Mouse (Mus musculus): Measurements from ENCODE around the gene Nos1ap. TPM values are rescaled to one million over a fixed set of nuclear protein-coding genes. Genes with fewer than 3 reads are reported as not detected.

Gene Nos1ap
- polyA plus RNA-seq, 1 experiment from 2014 or later = 15.9 TPM

DNA sequence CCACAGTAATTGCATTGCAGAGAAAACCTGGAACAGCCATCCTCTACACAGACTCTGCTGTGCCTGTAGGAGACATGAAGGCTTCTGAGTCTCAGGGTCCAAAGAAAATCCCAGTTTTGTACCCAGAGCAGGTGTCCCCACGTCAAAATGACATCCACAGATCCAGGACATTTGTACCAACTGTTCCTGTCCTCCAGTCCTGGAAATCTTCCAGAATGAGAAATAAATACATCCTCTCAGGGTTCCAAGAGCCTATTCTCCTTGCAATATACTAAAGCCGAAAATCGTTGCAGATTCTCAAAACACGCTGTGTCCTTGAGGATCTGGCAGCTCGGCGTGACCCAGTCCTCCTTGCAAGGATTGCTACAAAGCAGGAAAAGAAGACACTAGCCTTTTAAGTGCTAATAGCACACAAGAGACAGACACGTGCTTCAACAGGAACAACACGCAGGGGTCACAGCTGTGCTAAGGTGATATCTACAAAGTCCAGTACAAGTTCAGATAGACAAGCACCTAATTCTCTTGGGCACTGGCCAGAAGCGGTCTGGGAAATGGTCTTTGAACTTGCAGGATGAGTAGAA is 51.1 kb downstream of the Nos1ap start:
- Histone ChIP-seq H3K4me3 (no peak overlapping the region), H3K9ac (no peak overlapping the region), H3K4me2 (replicated peaks) (no peak overlapping the region), H3K27me3 (no peaks in the 10 kb centered on the region), H3K4me1 (no peaks in the 10 kb centered on the region), H3K9me3 (0 out of 2 replicates have a peak, but pooled peaks cover 7% of the 10 kb centered on the region), H3K36me3 (no peaks in the 10 kb centered on the region), H3K27ac (no peak overlapping the region)
- ATAC-seq (ENCODE audit: low FRiP score, low read depth) = no peak
- 80% methylated on average over 9 of the region's 9 CpGs for WGBS

DNA sequence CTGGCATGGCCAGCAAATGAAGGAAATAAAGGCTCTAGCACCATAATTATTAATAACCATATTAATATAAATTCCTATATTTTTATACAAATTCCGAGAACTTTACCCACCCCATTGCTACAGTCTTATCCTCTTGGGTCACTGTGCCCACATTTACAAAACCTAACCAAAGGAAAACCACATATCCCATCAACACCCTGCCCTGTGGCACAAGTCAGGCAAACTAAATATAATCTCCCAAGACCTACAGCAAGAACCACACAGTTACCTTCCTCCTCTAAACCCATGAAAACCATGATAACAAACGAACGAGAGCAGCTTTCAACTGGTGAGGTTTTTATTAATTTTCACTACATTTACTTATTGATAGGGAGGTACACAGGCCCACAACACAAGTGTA is 53.3 kb downstream of the Nos1ap start:
- WGBS = 87% methylated on average over 3 of the region's 3 CpGs
- H3K27ac ChIP-seq = no peak overlapping the region
- ATAC-seq (ENCODE audit: low FRiP score, low read depth) = no peak

GRCm38 (mm10) chr1:170535221-170535620 is 54.4 kb downstream of the Nos1ap start:
- Histone ChIP-seq H3K9ac (no peak overlapping the region), H3K27ac (no peak overlapping the region), H3K4me2 (replicated peaks) (no peak overlapping the region), H3K9me3 (no peaks in the 10 kb centered on the region), H3K4me3 (no peak overlapping the region), H3K27me3 (no peaks in the 10 kb centered on the region), H3K4me1 (peaks cover 12% of the 10 kb centered on the region; the same call in 1 of the 2 replicates), H3K36me3 (no peaks in the 10 kb centered on the region)
- WGBS = 83% methylated on average over 2 of the region's 2 CpGs
- no peak for ATAC-seq (ENCODE audit: low FRiP score, low read depth)

More for the DNA sequence above, 53.3 kb downstream of the Nos1ap start:
- Histone ChIP-seq H3K4me2 (replicated peaks) (no peak overlapping the region), H3K9ac (no peak overlapping the region), H3K27me3 (no peaks in the 10 kb centered on the region), H3K4me1 (0 out of 2 replicates have a peak, but pooled peaks cover 4% of the 10 kb centered on the region), H3K36me3 (no peaks in the 10 kb centered on the region), H3K4me3 (no peak overlapping the region), H3K9me3 (0 out of 2 replicates have a peak, but pooled peaks cover 5% of the 10 kb centered on the region)

GRCm38 (mm10) chr1:170531286-170531685 is 58.4 kb downstream of the Nos1ap start:
- Histone ChIP-seq H3K4me1 (peaks cover 12% of the 10 kb centered on the region; the same call in 1 of the 2 replicates), H3K27me3 (no peaks in the 10 kb centered on the region), H3K4me3 (no peak overlapping the region), H3K27ac (no peak overlapping the region), H3K4me2 (replicated peaks) (no peak overlapping the region), H3K36me3 (no peaks in the 10 kb centered on the region), H3K9me3 (no peaks in the 10 kb centered on the region), H3K9ac (no peak overlapping the region)
- no peak for ATAC-seq (ENCODE audit: low FRiP score, low read depth)
- 90% methylated on average over 2 of the region's 2 CpGs for WGBS

- no peak for ATAC-seq (ENCODE audit: low FRiP score, low read depth)
- Histone ChIP-seq H3K9ac (no peak overlapping the region), H3K4me1 (peaks cover 12% of the 10 kb centered on the region; the same call in 1 of the 2 replicates), H3K27ac (no peak overlapping the region), H3K9me3 (no peaks in the 10 kb centered on the region), H3K4me2 (replicated peaks) (no peak overlapping the region), H3K4me3 (no peak overlapping the region), H3K27me3 (no peaks in the 10 kb centered on the region), H3K36me3 (no peaks in the 10 kb centered on the region)
- 24% methylated on average over 4 of the region's 4 CpGs for WGBS
Measured at GRCm38 (mm10) chr1:170530456-170530855, 59.2 kb downstream of the Nos1ap start.

DNA sequence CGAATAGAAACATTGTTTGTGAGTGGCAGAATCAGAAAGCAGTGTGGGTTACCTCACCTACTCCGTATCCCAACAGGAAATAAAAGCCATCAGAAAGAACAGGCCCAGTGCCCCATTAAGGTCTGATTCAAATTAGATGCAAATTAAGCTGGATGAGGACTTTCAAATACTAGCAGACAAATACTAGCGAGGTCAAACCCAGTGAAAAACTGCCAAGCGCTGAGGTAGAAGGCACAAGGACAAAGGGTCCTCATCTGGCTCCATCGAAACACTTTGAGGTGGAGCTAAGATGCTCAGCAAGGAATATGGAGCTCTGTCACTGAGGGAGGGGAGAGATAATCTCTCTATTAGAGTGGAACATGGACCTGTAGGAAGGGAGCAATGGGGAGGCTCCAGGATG is 66.8 kb downstream of the Nos1ap start:
- Histone ChIP-seq H3K9ac (no peak overlapping the region), H3K4me1 (peaks cover 18% of the 10 kb centered on the region), H3K27ac (no peak overlapping the region), H3K27me3 (no peaks in the 10 kb centered on the region), H3K9me3 (peaks cover 4% of the 10 kb centered on the region; the same call in 1 of the 2 replicates), H3K4me3 (no peak overlapping the region), H3K4me2 (replicated peaks) (no peak overlapping the region), H3K36me3 (no peaks in the 10 kb centered on the region)
- WGBS = 76% methylated on average over 5 of the region's 5 CpGs
- ATAC-seq (ENCODE audit: low FRiP score, low read depth) = no peak

GRCm38 (mm10) chr1:170521520-170522205 is 68.0 kb downstream of the Nos1ap start:
- Histone ChIP-seq H3K4me1 (peaks cover 18% of the 10 kb centered on the region), H3K4me3 (no peak overlapping the region), H3K27me3 (no peaks in the 10 kb centered on the region), H3K4me2 (replicated peaks) (no peak overlapping the region), H3K36me3 (no peaks in the 10 kb centered on the region), H3K9me3 (peaks cover 4% of the 10 kb centered on the region; the same call in 1 of the 2 replicates), H3K9ac (no peak overlapping the region), H3K27ac (no peak overlapping the region)
- no peak for ATAC-seq (ENCODE audit: low FRiP score, low read depth)
- WGBS = 46% methylated on average over 6 of the region's 6 CpGs

DNA sequence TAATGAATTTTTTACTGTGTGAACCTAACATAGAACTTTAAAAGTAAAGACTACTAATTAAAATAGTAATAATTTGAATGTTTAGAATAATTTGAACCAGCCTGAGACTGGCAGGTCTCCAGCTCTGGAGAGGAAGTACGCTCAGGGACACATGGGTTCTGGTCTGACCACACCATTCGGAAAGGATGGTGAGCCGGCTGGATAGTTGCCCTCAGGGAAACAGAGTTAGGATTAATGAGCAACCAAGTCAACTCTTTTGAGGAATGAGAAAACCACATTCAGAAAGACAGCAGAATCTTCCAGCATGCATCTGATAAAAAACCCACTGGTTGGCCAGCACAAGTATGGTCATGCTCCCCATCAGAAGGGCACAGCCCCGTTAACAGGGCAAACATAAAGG is 69.5 kb downstream of the Nos1ap start:
- Histone ChIP-seq H3K36me3 (no peaks in the 10 kb centered on the region), H3K27ac (no peak overlapping the region), H3K4me1 (peaks cover 18% of the 10 kb centered on the region), H3K9ac (no peak overlapping the region), H3K4me2 (replicated peaks) (no peak overlapping the region), H3K9me3 (peaks cover 4% of the 10 kb centered on the region; the same call in 1 of the 2 replicates), H3K27me3 (no peaks in the 10 kb centered on the region), H3K4me3 (no peak overlapping the region)
- WGBS = 61% methylated on average over 4 of the region's 4 CpGs
- ATAC-seq (ENCODE audit: low FRiP score, low read depth) = no peak

DNA sequence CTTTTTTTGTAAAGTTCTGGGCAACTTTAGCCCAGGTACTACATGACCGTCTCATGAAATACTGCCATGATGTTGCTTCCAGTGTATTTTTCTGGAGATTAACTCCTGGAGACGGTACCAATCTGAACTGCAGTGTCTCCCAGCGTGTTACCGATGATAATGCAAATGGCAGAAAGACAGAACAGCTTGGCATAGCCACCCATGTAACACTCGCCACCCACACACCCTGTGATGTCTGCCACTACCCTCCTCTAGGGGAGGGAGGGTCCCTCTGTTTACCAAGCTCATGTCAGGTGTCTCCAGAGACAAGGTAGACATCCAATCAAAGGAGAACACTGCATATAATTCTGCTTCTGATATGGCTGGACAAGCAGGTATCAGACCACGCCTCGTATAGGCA is 70.0 kb downstream of the Nos1ap start:
- Histone ChIP-seq H3K27ac (no peak overlapping the region), H3K36me3 (no peaks in the 10 kb centered on the region), H3K9ac (no peak overlapping the region), H3K4me2 (replicated peaks) (no peak overlapping the region), H3K4me3 (no peak overlapping the region), H3K4me1 (peaks cover 18% of the 10 kb centered on the region), H3K9me3 (peaks cover 4% of the 10 kb centered on the region; the same call in 1 of the 2 replicates), H3K27me3 (no peaks in the 10 kb centered on the region)
- 88% methylated on average over 7 of the region's 7 CpGs for WGBS
- ATAC-seq (ENCODE audit: low FRiP score, low read depth) = no peak

DNA sequence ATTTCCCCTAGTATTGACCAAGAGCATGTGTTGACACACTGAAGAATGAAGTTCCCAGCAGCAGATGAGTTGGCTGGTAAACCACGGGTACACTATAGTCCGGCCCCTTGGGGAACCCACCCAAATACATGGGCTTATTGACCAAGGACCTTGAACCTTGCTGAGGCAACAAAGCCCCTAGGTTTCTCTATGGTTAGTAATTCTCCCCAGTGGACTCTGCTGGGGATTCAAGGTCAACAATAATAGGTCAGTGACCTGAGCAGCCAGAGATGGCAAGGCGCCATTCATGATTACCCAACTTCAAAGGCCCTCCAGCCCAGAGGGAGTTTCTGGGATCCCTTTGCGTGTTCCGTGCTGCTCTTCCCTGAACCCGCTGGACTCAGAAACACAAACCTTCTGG is 73.5 kb downstream of the Nos1ap start:
- Histone ChIP-seq H3K27ac (no peak overlapping the region), H3K27me3 (no peaks in the 10 kb centered on the region), H3K36me3 (no peaks in the 10 kb centered on the region), H3K9me3 (peaks cover 4% of the 10 kb centered on the region; the same call in 1 of the 2 replicates), H3K4me2 (replicated peaks) (no peak overlapping the region), H3K9ac (no peak overlapping the region), H3K4me1 (peaks cover 18% of the 10 kb centered on the region), H3K4me3 (no peak overlapping the region)
- 91% methylated on average over 6 of the region's 6 CpGs for WGBS
- ATAC-seq (ENCODE audit: low FRiP score, low read depth) = no peak

- no peak for ATAC-seq (ENCODE audit: low FRiP score, low read depth)
Measured at GRCm38 (mm10) chr1:170515455-170515854, 74.2 kb downstream of the Nos1ap start.

GRCm38 (mm10) chr1:170514226-170514625 is 75.4 kb downstream of the Nos1ap start:
- H3K4me1 ChIP-seq = peaks cover 8% of the 10 kb centered on the region; the same call in 1 of the 2 replicates
- H3K27me3 ChIP-seq = no peaks in the 10 kb centered on the region
- no peak overlapping the region for H3K4me2 ChIP-seq (replicated peaks)
- WGBS = 74% methylated on average over 12 of the region's 12 CpGs
- no peak overlapping the region for H3K9ac ChIP-seq
- no peak overlapping the region for H3K27ac ChIP-seq
- no peak overlapping the region for H3K4me3 ChIP-seq
- H3K9me3 ChIP-seq = peaks cover 4% of the 10 kb centered on the region; the same call in 1 of the 2 replicates
- ATAC-seq (ENCODE audit: low FRiP score, low read depth) = no peak
- H3K36me3 ChIP-seq = no peaks in the 10 kb centered on the region

More at GRCm38 (mm10) chr1:170515455-170515854, 74.2 kb downstream of the Nos1ap start:
- Histone ChIP-seq H3K36me3 (no peaks in the 10 kb centered on the region), H3K4me3 (no peak overlapping the region), H3K9ac (no peak overlapping the region), H3K4me2 (replicated peaks) (no peak overlapping the region), H3K4me1 (peaks cover 11% of the 10 kb centered on the region; the same call in 1 of the 2 replicates), H3K9me3 (peaks cover 4% of the 10 kb centered on the region; the same call in 1 of the 2 replicates), H3K27ac (no peak overlapping the region), H3K27me3 (no peaks in the 10 kb centered on the region)
- 32% methylated on average over 1 of the region's 1 CpGs for WGBS
